In the genomic region with DNA sequence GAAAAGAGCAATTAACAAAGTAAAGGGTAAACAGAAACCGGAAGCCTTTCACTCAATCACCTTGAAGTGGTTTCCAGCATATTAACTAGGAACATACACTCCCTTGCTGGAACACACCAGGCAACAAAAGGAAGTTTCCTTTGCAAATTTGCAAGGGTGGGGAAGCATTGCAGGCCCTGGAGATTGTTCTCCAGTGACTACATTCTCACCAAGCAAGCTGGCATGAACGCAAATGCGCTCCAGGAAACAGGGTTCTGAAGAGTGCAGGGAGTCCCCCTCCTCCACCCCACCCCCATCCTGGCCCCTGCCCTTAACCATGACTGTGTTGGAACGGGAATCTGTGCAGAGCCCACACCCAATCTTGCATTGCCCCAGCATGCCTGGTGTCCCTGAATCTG, we compare ENCODE assay signal across 9 mouse cellular contexts. TPM values are rescaled to one million over a fixed set of nuclear protein-coding genes. Genes with fewer than 3 reads are reported as not detected.
DNase-seq lines count a peak whose midpoint lies in the region; ATAC-seq and TF ChIP-seq lines count a peak whose summit lies in the region.
"Had no signal": no experiment of that assay in that cellular context is flagged by ENCODE, and none has a peak within 500 bp of the region (broad histone marks: within the 10 kb centered on the region; RNA-seq: fewer than 3 reads in every experiment).

No protein-coding gene starts in this region.

- DNase-seq in gastrocnemius, adult 2 months, result no peak
- DNase-seq in gastrocnemius, postnatal 4 days (ENCODE audit: low spot score in 2 of 2), result no peak
- DNase-seq in lung, postnatal 36 days, result peak; percentile 54
- no peak for DNase-seq in gastrocnemius, postnatal 25 days
- DNase-seq in layer of hippocampus, postnatal 10 days (ENCODE audit: low spot score in 2 of 2), result no peak
- DNase-seq: liver, postnatal 0 days had no signal

- H3K4me3 ChIP-seq in gastrocnemius, adult 2 months, result peak overlapping the region; percentile 34
- 0 out of 2 replicates have a peak overlapping the region, but pooled peaks have one; percentile 10 for H3K4me3 ChIP-seq in embryonic facial prominence, embryonic 15.5 days (replicated peaks)
- no peak overlapping the region for H3K4me3 ChIP-seq in hindbrain, embryonic 13.5 days

- WGBS in embryonic facial prominence, embryonic 15.5 days, result 5% methylated on average over 4 of the region's 4 CpGs
- 13% methylated on average over 4 of the region's 4 CpGs for whole genome bisulfite sequencing in hindbrain, embryonic 13.5 days

- ATAC-seq in embryonic facial prominence, embryonic 15.5 days (ENCODE audit: insufficient number of reproducible peaks, low FRiP score, low TSS enrichment, low read depth), result peak; percentile 55
- ATAC-seq in hindbrain, embryonic 13.5 days (ENCODE audit: low FRiP score), result 0 out of 2 replicates have a peak, but pooled peaks have one; percentile 18
- ATAC-seq in frontal cortex, adult (ENCODE audit: low TSS enrichment), result no peak
- ATAC-seq: liver, postnatal 0 days had no signal

- H3K27ac ChIP-seq in gastrocnemius, adult 2 months, result peak overlapping the region; percentile 64
- H3K27ac ChIP-seq in embryonic facial prominence, embryonic 15.5 days (replicated peaks), result peak overlapping the region; percentile 81
- H3K27ac ChIP-seq in hindbrain, embryonic 13.5 days, result no peak overlapping the region

- H3K4me2 ChIP-seq in embryonic facial prominence, embryonic 15.5 days (replicated peaks), result peak overlapping the region; percentile 34; the same call in 1 of the 2 replicates
- 0 out of 2 replicates have a peak overlapping the region, but pooled peaks have one; percentile 17 for H3K4me2 ChIP-seq in hindbrain, embryonic 13.5 days

- no peaks in the 10 kb centered on the region for H3K9me3 ChIP-seq in embryonic facial prominence, embryonic 15.5 days (replicated peaks)
- no peaks in the 10 kb centered on the region for H3K9me3 ChIP-seq in hindbrain, embryonic 13.5 days

- no peak for TF ChIP-seq CTCF in gastrocnemius, adult 2 months (IDR thresholded peaks at IDR 0.05)

- intact Hi-C loops in gastrocnemius, adult 2 months (cut with DNase I), result loop anchor here (5.0 to 10.0 kb wide), 2 partner anchors 113 to 160 kb away; partner anchors contain the start of gene Sdc1

- H3K36me3 ChIP-seq in embryonic facial prominence, embryonic 15.5 days, result no peaks in the 10 kb centered on the region
- H3K36me3 ChIP-seq in hindbrain, embryonic 13.5 days, result no peaks in the 10 kb centered on the region

- H3K4me1 ChIP-seq in embryonic facial prominence, embryonic 15.5 days, result peaks cover 28% of the 10 kb centered on the region
- H3K4me1 ChIP-seq in hindbrain, embryonic 13.5 days (replicated peaks), result peaks cover 17% of the 10 kb centered on the region

- no peaks in the 10 kb centered on the region for H3K27me3 ChIP-seq in embryonic facial prominence, embryonic 15.5 days
- no peaks in the 10 kb centered on the region for H3K27me3 ChIP-seq in hindbrain, embryonic 13.5 days

- H3K9ac ChIP-seq in embryonic facial prominence, embryonic 15.5 days, result no peak overlapping the region
- no peak overlapping the region for H3K9ac ChIP-seq in hindbrain, embryonic 13.5 days
- H3K9ac ChIP-seq: liver, postnatal 0 days had no signal

RNA-seq across cellular contexts. Expression of gene Laptm4a, which starts 36.3 kb away (rescaled TPM):
- 100 to 1,000 TPM; 195 to 263 TPM for total RNA-seq in gastrocnemius, adult 2 months (2021)
- total RNA-seq in gastrocnemius, postnatal 4 days (2021), result 100 to 1,000 TPM; 425 to 463 TPM
- 449 and 462 TPM in 2 replicates for polyA plus RNA-seq in embryonic facial prominence, embryonic 15.5 days (2015; fragmentation: Nextera tagmentation; extraction: Ambion mirVana)
- 229 and 244 TPM in 2 replicates for polyA plus RNA-seq in hindbrain, embryonic 13.5 days (2015; fragmentation: Nextera tagmentation; extraction: Ambion mirVana)
- 100 to 1,000 TPM; 222 to 266 TPM for total RNA-seq in gastrocnemius, postnatal 25 days (2021)
- 100 to 1,000 TPM; 205 to 226 TPM for total RNA-seq in layer of hippocampus, postnatal 10 days (2021)
